Mouse (Mus musculus): ENCODE measurements around the gene Actl7a. TPM values are rescaled to one million over a fixed set of nuclear protein-coding genes. Genes with fewer than 3 reads are reported as not detected.

Gene Actl7a
- polyA plus RNA-seq (2012; rRNA removed; ENCODE audit: low replicate concordance) = not detected in 2 replicates

DNA sequence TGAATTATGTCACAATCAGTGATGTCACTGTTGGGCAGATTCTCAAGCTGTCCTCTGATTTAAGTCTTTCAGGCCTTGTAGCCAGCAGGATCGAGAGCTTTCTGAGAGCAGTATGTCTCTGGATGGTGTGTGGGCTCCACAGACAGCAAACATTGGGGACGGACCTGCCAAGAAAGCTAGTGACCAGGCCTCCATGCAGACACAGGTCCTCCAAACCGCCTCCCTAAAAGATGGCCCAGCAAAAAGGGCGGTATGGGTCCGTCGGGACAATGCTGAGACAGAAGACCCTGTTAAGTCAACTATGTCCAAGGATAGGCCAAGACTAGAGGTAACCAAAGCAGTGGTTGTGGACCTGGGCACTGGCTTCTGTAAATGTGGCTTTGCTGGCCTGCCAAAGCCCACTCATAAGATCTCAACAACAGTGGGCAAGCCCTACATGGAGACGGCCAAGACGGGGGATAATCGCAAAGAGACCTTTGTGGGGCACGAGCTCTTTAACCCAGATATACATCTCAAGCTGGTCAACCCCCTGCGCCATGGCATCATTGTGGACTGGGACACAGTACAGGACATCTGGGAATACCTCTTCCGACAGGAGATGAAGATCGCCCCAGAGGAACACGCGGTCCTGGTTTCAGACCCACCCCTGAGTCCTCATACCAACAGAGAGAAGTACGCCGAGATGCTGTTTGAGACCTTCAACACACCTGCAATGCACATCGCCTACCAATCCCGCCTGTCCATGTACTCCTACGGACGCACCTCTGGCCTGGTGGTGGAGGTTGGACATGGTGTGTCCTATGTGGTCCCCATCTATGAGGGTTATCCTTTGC lies at the start of gene Actl7a:
Gene Actl7a, plus strand, starts transcription at position 51 of the 833 bp plus-strand sequence.

GRCm38 (mm10) chr4:56740020-56740485 lies 3.2 kb upstream of the Actl7a start, which contains the start of gene Gm26657:
TSS of gene Gm26657 (plus strand) at chr4:56740070.

GRCm38 (mm10) chr4:56741041-56741493 lies 2.1 kb upstream of the Actl7a start, which contains the start of gene Actl7b:
TSS of gene Actl7b (minus strand) at chr4:56741443.

Other genes with a start within 250 kb of the Actl7a start
- gene Gm26657, start 3.3 kb upstream of the Actl7a start, polyA plus RNA-seq (2012; rRNA removed; ENCODE audit: low replicate concordance) = not detected in 2 replicates
- gene Actl7b, start 2.0 kb upstream of the Actl7a start, polyA plus RNA-seq (2012; rRNA removed; ENCODE audit: low replicate concordance) = 0.10 and 0.26 TPM in 2 replicates
- gene Elp1, start 58.9 kb downstream of the Actl7a start, polyA plus RNA-seq (2012; rRNA removed; ENCODE audit: low replicate concordance) = 10.9 and 19.0 TPM in 2 replicates
- 2.7 and 3.8 TPM in 2 replicates for gene Fam206a, start 58.9 kb downstream of the Actl7a start, polyA plus RNA-seq (2012; rRNA removed; ENCODE audit: low replicate concordance)
- gene Ctnnal1, start 121.8 kb downstream of the Actl7a start, polyA plus RNA-seq (2012; rRNA removed; ENCODE audit: low replicate concordance) = 6.8 and 8.2 TPM in 2 replicates
- 13.4 and 21.6 TPM in 2 replicates for gene Tmem245, start 204.0 kb downstream of the Actl7a start, polyA plus RNA-seq (2012; rRNA removed; ENCODE audit: low replicate concordance)
- gene Frrs1l, start 247.0 kb downstream of the Actl7a start, polyA plus RNA-seq (2012; rRNA removed; ENCODE audit: low replicate concordance) = not detected in 2 replicates